Mouse (Mus musculus): Measurements from ENCODE around the gene Lrp8.

Gene Lrp8

GRCm38 (mm10) chr4:107848546-107848945 is 46.5 kb downstream of the Lrp8 start:
- DNase-seq = no peak

DNA sequence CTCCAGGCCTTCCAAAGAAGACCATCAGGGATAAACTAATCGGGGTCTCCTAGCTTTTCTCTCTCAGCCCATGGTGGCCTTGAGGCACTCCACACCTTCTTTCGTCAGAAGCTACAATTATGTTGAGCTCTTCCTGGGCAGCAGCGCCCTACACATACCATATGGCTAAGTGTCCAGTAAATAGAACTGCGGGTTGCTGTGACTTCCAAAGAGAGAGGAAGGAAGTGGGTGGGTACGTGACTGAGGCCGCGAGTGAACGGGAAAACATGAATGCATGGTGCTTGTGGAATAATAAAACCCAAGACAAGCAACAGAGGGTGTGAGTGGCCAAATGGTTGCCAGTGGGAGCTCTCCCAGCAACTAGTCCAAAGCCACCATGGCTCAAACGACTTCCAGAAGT is 47.6 kb downstream of the Lrp8 start:
- DNase-seq = no peak

- no peak for DNase-seq
These were observed 48.0 kb downstream of the Lrp8 start for GRCm38 (mm10) chr4:107850091-107850490.

- no peak for DNase-seq
These were observed 51.3 kb downstream of the Lrp8 start for GRCm38 (mm10) chr4:107853333-107853732.

GRCm38 (mm10) chr4:107853836-107854235 is 51.8 kb downstream of the Lrp8 start:
- DNase-seq = no peak

GRCm38 (mm10) chr4:107856958-107857686 is 55.1 kb downstream of the Lrp8 start:
- no peak for DNase-seq

GRCm38 (mm10) chr4:107858995-107859394 is 56.9 kb downstream of the Lrp8 start:
- DNase-seq = no peak

DNA sequence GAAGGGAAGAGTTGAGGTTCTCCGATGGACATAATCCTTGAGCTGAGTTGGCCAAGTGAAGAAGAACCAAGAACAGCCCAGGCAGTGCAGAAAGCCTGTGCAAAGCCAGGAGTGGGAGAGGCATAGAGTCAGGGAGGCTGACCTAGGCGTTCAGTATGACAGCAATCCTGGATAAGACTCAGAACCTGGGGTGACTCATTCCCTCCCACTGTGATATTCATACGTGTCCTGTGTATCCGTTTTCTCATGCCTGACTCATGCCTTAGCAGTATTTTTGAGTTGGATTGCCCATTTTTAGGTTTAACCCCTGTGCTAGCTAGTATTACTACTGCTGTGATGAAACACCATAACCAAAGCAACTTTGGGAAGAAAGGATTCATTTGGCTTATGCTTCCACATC is 62.8 kb downstream of the Lrp8 start:
- DNase-seq = no peak

- DNase-seq = peak; percentile 96 to 97
These were observed 77.4 kb downstream of the Lrp8 start, which contains the start of gene Magoh for GRCm38 (mm10) chr4:107879254-107880050. Gene Magoh (plus strand): TSS chr4:107879755.

- no peak for DNase-seq
These were observed 79.6 kb downstream of the Lrp8 start for GRCm38 (mm10) chr4:107881631-107882030.

- DNase-seq = no peak
These were observed 84.3 kb downstream of the Lrp8 start for GRCm38 (mm10) chr4:107886371-107886770.

DNA sequence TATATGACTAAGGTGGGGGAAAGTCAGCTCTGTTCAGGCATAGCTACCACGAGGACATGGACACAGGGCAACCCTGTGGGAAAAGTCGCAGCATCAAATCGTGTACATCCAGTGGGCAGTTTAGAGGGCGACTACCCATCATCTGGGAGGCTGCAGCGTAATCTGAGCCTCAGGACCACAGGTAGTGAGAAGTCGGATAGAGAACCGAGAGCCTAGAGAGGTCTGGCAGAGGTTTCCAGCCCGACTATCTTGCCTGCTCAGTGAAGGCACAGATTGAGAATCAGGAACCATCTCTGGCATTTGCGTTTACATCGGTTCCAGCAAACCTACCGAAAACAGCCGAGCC is 87.3 kb downstream of the Lrp8 start:
- no peak for DNase-seq

GRCm38 (mm10) chr4:107889731-107890432 is 87.8 kb downstream of the Lrp8 start, which contains the start of gene 0610037L13Rik:
Gene 0610037L13Rik (plus strand): TSS chr4:107889813.
- DNase-seq = peak; percentile 95 to 97

DNA sequence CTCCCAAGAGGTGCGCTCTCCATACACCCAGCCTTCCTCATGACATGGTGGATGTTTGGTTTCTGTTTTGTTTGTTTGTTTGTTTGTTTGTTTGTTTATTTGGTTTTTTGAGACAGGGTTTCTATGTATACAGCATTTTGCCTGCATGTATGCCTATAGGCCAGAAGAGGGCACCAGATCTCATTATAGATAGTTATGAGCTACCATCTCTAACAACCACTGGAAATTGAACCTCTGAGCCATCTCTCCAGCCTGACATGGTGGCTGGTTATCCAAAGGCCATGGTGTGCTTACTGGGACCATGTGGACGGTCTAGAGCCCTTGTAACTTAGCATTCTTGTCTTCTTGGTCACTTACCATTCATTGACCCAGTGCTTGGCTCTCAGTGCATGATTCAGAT is 90.6 kb downstream of the Lrp8 start:
- DNase-seq = no peak

DNA sequence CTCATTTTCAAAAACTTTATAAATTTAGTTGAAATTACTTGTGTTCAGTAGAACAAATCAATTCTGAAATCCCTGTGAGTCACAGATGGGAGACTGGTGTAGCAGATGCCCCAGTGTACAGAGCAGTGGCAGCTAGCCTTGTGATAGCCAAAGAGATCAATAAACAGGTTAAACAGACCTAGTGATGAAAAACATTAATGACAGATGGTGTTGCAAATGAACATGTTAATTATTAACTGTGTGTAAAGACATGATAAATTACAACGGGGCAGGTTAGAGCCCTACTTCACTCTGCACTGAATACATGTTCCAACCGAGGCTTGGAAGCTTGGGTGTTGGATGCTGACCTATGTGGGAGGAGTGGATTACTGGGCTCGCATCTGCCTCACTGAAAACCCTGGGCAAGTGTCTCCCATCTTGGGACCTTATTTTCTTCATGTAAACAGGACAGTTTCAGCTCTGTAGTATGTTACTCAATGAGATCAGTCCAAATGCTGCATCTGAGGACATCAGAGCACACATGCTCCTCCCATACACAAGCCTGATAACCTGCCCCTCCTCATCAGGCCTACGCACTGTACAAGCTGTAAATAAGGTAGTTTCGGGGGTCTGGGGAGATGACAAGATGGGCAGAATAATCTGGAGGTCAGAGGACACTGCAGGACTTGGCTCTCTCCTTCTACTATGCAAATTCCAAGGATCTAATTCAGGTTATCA is 97.3 kb downstream of the Lrp8 start:
- no peak for DNase-seq

- no peak for DNase-seq
These were observed 98.1 kb downstream of the Lrp8 start for GRCm38 (mm10) chr4:107900206-107900605.

GRCm38 (mm10) chr4:107904252-107904651 is 102.2 kb downstream of the Lrp8 start:
- DNase-seq = no peak

GRCm38 (mm10) chr4:107906561-107906960 is 104.5 kb downstream of the Lrp8 start:
- no peak for DNase-seq

GRCm38 (mm10) chr4:107910020-107910419 is 108.0 kb downstream of the Lrp8 start:
- DNase-seq = no peak

GRCm38 (mm10) chr4:107920336-107920735 is 118.3 kb downstream of the Lrp8 start:
- DNase-seq = no peak

DNA sequence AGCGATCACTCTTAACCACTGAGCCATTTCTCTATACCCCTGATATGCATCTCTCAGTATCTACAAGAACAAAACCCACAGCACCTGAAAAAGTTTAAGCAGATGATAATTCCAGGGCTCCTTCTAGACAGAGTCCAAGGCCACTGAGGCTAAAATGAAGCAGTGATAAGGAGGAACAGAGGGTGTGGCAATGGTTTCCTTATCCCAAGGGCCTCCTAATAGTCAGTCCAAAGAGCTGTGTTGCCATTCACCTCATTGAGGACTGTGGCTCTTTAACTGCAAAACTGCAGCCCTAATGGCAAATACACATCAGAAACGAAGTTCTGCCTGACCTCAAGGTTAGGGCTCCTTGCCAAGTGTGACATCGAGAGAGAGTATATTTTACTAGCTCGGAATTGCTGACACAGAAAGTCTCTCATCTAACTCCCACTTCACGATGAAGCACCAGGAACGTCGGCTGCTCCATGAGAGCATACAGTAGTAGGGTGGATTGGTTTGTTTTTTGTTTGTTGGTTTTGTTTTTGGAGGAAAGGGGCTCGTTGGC is 119.2 kb downstream of the Lrp8 start:
- DNase-seq = peak in 1 of 2 experiments; percentile 30

DNA sequence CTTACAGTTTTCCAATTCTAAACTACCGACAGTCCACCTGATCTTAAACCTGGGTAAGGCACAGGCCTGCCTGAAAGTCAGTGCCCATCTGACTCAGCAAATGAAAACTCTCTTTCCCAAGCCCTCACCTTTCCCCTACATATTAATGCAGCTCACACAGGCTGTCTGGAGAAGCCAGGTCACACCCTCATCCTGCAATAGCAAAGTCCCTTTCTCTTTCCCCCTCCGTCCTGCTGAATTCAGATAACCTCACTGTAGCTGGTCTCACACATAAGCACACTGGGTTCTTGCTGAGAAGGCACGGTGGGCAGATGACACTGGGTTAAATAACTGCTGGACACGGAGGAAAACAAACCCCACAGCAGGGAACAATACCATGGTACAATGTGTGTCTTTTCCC is 119.9 kb downstream of the Lrp8 start:
- DNase-seq = no peak
